Mouse (Mus musculus) erythroblast, embryonic 14.5 days (primary cell): Measurements from ENCODE around the gene Wdr34.

Experiments used
- GATA1 ChIP-seq: IDR thresholded peaks from 2 replicates; pipeline ENCODE4 v1.6.1; 2012; ENCODE audit warnings: low read length, inconsistent platforms, mixed read lengths
- TAL1 ChIP-seq: IDR thresholded peaks from 3 replicates; pipeline ENCODE4 v1.6.1; 2012; ENCODE audit warnings: low read length, inconsistent platforms, mixed read lengths

DNA sequence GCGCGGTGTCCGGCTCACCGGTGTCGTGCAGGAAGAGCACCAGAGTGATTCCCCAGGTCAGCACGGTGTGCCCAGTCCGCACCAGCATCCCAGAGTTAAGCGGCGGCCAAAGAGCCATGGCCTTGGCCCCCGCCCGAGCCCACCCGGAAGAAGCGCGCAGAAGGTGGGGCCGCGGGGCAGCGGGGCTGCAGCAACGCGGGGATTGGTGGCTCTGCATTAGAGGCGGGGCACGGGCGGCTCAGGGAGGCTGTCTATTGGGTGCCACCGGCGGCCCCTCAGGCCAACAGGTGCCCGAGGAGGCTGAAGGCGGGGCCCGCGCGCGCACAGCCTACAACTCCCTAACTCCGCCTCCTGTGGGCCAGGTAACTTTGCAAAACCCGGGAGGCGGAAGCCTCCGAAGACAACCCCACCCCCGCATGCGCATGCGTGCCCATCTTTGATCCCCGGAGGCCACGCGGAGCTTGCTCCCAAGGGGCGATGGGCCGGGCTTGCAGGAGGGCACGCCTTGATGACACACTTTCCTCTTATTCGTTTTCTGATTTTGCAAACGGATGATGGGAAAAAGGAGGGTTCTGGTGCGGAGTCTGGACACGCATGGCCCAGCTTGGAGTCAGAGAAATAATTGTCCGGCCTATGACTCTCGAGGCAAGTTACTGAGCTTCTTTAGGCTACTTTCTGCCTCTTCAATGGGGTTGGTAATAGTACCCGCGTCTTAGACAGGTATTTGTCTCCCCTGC is 45.0 kb upstream of the Wdr34 start, which contains the start of gene Zdhhc12:
- TF ChIP-seq GATA1: no peak
- no peak for TF ChIP-seq TAL1
